Mouse (Mus musculus): ENCODE results near the gene Far1. TPM values are rescaled to one million over a fixed set of nuclear protein-coding genes. Genes with fewer than 3 reads are reported as not detected.

The Far1 gene
- polyA plus RNA-seq, 2 experiments = 12.0 to 24.9 TPM

GRCm38 (mm10) chr7:113589211-113589610, 75.6 kb downstream of the Far1 start:
- Histone ChIP-seq H3K9me3 (ENCODE audit: control insufficient read depth, low read length) (no peaks in the 10 kb centered on the region), H3K9ac (replicated peaks) (no peak overlapping the region), H3K4me2 (ENCODE audit: low read depth) (no peak overlapping the region), H3K4me3 (ENCODE audit: insufficient read depth in 1 of 2, low read depth in 2 of 2, low read length in 2 of 2) (no peak overlapping the region), H3K36me3 (replicated peaks; ENCODE audit: control insufficient read depth, insufficient read depth, low read depth) (no peaks in the 10 kb centered on the region), H3K27ac (no peak overlapping the region), H3K27me3 (ENCODE audit: control insufficient read depth, insufficient read depth, low read length) (no peaks in the 10 kb centered on the region), H3K4me1 (replicated peaks; ENCODE audit: control insufficient read depth in 2 of 2, insufficient read depth in 2 of 2, low read length in 1 of 2) (no peaks in the 10 kb centered on the region)
- TF ChIP-seq CTCF (IDR thresholded peaks at IDR 0.05; ENCODE audit: low read depth) (no peak), EP300 (IDR thresholded peaks at IDR 0.05; ENCODE audit: low read depth) (no peak)
- 55% methylated on average over 2 of the region's 2 CpGs for WGBS (ENCODE audit: insufficient replicate concordance)
- ATAC-seq (ENCODE audit: insufficient read depth) (no peak), DNase-seq (ENCODE audit: low read depth in 3 of 3, low spot score in 3 of 3) (no peak)

DNA sequence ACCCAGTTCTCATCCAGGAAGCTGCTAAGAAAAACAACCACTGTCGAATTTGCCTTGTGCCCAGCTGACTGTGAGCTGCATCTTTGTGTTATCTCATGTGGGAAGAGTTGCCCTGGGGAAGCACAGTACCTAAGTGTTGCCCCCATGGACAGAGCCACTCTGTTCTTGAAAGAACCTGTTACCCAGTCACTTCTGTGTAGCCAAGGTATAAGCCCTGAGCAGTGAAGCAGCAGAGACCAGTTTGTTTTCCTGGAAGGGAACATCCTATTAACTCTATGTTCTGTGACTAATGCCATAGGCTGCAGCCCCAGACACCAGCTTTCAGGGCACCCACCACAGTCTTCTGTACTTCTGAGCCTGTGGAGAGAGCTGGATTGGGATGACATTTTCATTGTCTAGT, 76.7 kb downstream of the Far1 start:
- H3K4me3 ChIP-seq (ENCODE audit: insufficient read depth in 1 of 2, low read depth in 2 of 2, low read length in 2 of 2) = no peak overlapping the region
- no peaks in the 10 kb centered on the region for H3K27me3 ChIP-seq (ENCODE audit: control insufficient read depth, insufficient read depth, low read length)
- ATAC-seq (ENCODE audit: insufficient read depth) (no peak), DNase-seq (ENCODE audit: low read depth in 3 of 3, low spot score in 3 of 3) (no peak)
- H3K4me2 ChIP-seq (ENCODE audit: low read depth) = no peak overlapping the region
- TF ChIP-seq EP300 (IDR thresholded peaks at IDR 0.05; ENCODE audit: low read depth) = no peak
- no peak for TF ChIP-seq CTCF (IDR thresholded peaks at IDR 0.05; ENCODE audit: low read depth)
- H3K27ac ChIP-seq = no peak overlapping the region
- no peaks in the 10 kb centered on the region for H3K4me1 ChIP-seq (replicated peaks; ENCODE audit: control insufficient read depth in 2 of 2, insufficient read depth in 2 of 2, low read length in 1 of 2)
- H3K9ac ChIP-seq (replicated peaks) = no peak overlapping the region
- no peaks in the 10 kb centered on the region for H3K36me3 ChIP-seq (replicated peaks; ENCODE audit: control insufficient read depth, insufficient read depth, low read depth)
- no peaks in the 10 kb centered on the region for H3K9me3 ChIP-seq (ENCODE audit: control insufficient read depth, low read length)
- WGBS (ENCODE audit: insufficient replicate concordance) = 17% methylated on average over 1 of the region's 1 CpGs

DNA sequence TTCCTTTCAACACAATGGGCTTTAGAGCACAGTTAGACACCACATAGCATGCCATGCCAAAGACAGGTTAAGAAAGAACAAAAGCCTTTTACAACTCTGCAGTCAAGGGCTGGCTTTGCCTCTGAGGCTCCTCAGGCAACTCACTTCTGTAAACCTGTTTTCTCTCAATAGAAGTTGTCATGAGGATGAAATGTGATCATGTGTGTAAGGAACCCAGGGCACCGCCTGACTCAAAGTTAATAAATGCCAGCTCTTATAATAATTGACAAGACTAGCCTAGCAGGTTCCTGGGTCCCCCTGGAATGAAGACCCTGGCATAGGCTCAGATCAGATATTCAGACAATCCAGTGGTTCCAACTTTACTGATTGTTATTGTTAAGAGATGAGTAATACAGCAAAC, 77.5 kb downstream of the Far1 start:
- DNase-seq (ENCODE audit: low read depth in 3 of 3, low spot score in 3 of 3) (no peak), ATAC-seq (ENCODE audit: insufficient read depth) (no peak)
- Histone ChIP-seq H3K4me1 (replicated peaks; ENCODE audit: control insufficient read depth in 2 of 2, insufficient read depth in 2 of 2, low read length in 1 of 2) (no peaks in the 10 kb centered on the region), H3K27ac (no peak overlapping the region), H3K9ac (replicated peaks) (no peak overlapping the region), H3K9me3 (ENCODE audit: control insufficient read depth, low read length) (no peaks in the 10 kb centered on the region), H3K36me3 (replicated peaks; ENCODE audit: control insufficient read depth, insufficient read depth, low read depth) (no peaks in the 10 kb centered on the region), H3K4me2 (ENCODE audit: low read depth) (no peak overlapping the region), H3K27me3 (ENCODE audit: control insufficient read depth, insufficient read depth, low read length) (no peaks in the 10 kb centered on the region), H3K4me3 (ENCODE audit: insufficient read depth in 1 of 2, low read depth in 2 of 2, low read length in 2 of 2) (no peak overlapping the region)
- TF ChIP-seq CTCF (IDR thresholded peaks at IDR 0.05; ENCODE audit: low read depth) (no peak), EP300 (IDR thresholded peaks at IDR 0.05; ENCODE audit: low read depth) (no peak)
- 44% methylated on average over 1 of the region's 1 CpGs for WGBS (ENCODE audit: insufficient replicate concordance)

DNA sequence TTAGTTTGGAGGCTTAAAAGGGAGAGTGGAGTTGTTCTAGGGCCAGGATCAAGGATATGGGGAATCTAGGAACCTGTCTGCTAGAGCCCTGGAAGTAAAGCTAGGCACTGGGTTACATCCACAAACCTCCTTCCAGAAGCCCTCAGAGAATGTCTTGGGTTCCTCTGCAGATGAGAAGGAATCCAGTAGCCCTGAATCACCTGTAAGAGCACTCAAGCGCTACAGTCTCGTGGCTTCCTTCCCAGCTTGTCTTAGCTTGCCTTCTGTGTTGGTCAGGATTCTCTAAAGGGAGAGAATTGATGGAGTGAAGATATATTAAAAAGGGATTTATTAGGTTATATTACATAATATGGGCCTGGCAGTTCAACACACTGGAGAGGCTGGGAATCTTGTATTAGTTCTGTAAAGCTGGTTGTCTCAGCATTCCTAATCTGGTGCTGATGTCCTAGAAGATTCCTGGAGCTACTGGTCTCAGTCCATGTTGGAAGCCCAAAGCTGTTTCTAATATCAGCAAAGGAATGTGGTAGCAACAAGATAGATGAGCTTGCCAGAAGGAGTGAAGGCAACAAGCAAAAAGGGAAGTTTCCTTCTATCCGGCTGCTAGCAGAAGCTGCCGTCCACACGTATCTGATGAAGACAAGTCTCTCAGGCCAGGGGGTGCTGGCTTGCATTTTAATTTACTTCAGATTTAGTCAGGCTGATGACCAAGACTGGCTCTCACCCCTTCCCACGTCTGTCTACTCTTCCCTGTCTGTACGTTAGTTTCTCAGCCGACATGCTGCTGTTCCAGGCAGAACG, 78.1 kb downstream of the Far1 start:
- H3K27ac ChIP-seq = no peak overlapping the region
- H3K4me2 ChIP-seq (ENCODE audit: low read depth) = no peak overlapping the region
- no peaks in the 10 kb centered on the region for H3K4me1 ChIP-seq (replicated peaks; ENCODE audit: control insufficient read depth in 2 of 2, insufficient read depth in 2 of 2, low read length in 1 of 2)
- H3K9ac ChIP-seq (replicated peaks) = no peak overlapping the region
- H3K27me3 ChIP-seq (ENCODE audit: control insufficient read depth, insufficient read depth, low read length) = no peaks in the 10 kb centered on the region
- no peak for ATAC-seq (ENCODE audit: insufficient read depth)
- TF ChIP-seq CTCF (IDR thresholded peaks at IDR 0.05; ENCODE audit: low read depth) = no peak
- TF ChIP-seq EP300 (IDR thresholded peaks at IDR 0.05; ENCODE audit: low read depth) = no peak
- no peaks in the 10 kb centered on the region for H3K9me3 ChIP-seq (ENCODE audit: control insufficient read depth, low read length)
- DNase-seq (ENCODE audit: low read depth in 3 of 3, low spot score in 3 of 3) = no peak
- H3K4me3 ChIP-seq (ENCODE audit: insufficient read depth in 1 of 2, low read depth in 2 of 2, low read length in 2 of 2) = no peak overlapping the region
- H3K36me3 ChIP-seq (replicated peaks; ENCODE audit: control insufficient read depth, insufficient read depth, low read depth) = no peaks in the 10 kb centered on the region
- 39% methylated on average over 9 of the region's 9 CpGs for WGBS (ENCODE audit: insufficient replicate concordance)

- no peak overlapping the region for H3K4me3 ChIP-seq (ENCODE audit: insufficient read depth in 1 of 2, low read depth in 2 of 2, low read length in 2 of 2)
- H3K4me1 ChIP-seq (replicated peaks; ENCODE audit: control insufficient read depth in 2 of 2, insufficient read depth in 2 of 2, low read length in 1 of 2) = no peaks in the 10 kb centered on the region
- ATAC-seq (ENCODE audit: insufficient read depth) (no peak), DNase-seq (ENCODE audit: low read depth in 3 of 3, low spot score in 3 of 3) (no peak)
- H3K9ac ChIP-seq (replicated peaks) = no peak overlapping the region
- H3K9me3 ChIP-seq (ENCODE audit: control insufficient read depth, low read length) = no peaks in the 10 kb centered on the region
- no peaks in the 10 kb centered on the region for H3K36me3 ChIP-seq (replicated peaks; ENCODE audit: control insufficient read depth, insufficient read depth, low read depth)
- WGBS (ENCODE audit: insufficient replicate concordance) = 74% methylated on average over 9 of the region's 9 CpGs
- TF ChIP-seq CTCF (IDR thresholded peaks at IDR 0.05; ENCODE audit: low read depth) (no peak), EP300 (IDR thresholded peaks at IDR 0.05; ENCODE audit: low read depth) (no peak)
- no peak overlapping the region for H3K4me2 ChIP-seq (ENCODE audit: low read depth)
- H3K27me3 ChIP-seq (ENCODE audit: control insufficient read depth, insufficient read depth, low read length) = no peaks in the 10 kb centered on the region
- no peak overlapping the region for H3K27ac ChIP-seq
These were observed 79.1 kb downstream of the Far1 start for GRCm38 (mm10) chr7:113592696-113593095.
